Comparison of ENCODE assay signal across 25 mouse cellular contexts in the genomic region with DNA sequence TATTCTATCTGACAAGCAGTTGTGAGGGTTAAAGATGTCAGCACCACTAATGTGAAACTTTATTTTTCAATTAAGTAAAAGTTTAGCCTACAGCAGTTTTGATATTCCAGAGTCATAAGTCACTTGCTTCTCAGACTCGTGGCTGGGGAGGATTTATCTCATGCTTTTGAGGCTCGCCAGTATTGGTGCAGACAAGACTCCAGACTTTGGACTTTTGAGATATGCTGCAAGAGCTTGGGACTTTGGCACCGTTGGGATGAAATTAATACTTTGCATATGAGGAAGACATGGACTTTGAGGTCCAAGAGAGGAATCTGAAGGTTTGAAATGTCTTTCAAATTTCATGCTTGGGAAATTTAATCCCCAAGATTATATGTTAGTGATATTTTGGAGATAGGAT.
DNase-seq lines count a peak whose midpoint lies in the region; ATAC-seq lines count a peak whose summit lies in the region.
"Had no signal": no experiment of that assay in that cellular context is flagged by ENCODE, and none has a peak within 500 bp of the region (broad histone marks: within the 10 kb centered on the region; RNA-seq: fewer than 3 reads in every experiment).

No protein-coding gene starts in this region.

- no peaks in the 10 kb centered on the region for H3K4me1 ChIP-seq in embryonic facial prominence, embryonic 14.5 days (ENCODE audit: control insufficient read depth, insufficient read depth, low read length)
- H3K4me1 ChIP-seq in embryonic facial prominence, embryonic 10.5 days, result no peaks in the 10 kb centered on the region
- H3K4me1 ChIP-seq in kidney, embryonic 16.5 days (ENCODE audit: insufficient read depth, low read length), result no peaks in the 10 kb centered on the region
- H3K4me1 ChIP-seq in intestine, embryonic 16.5 days (ENCODE audit: control insufficient read depth, insufficient read depth, low read length), result no peaks in the 10 kb centered on the region
- H3K4me1 ChIP-seq in midbrain, embryonic 11.5 days (ENCODE audit: control insufficient read depth, insufficient read depth, low read length), result no peaks in the 10 kb centered on the region
- H3K4me1 ChIP-seq: embryonic facial prominence, embryonic 12.5 days; embryonic facial prominence, embryonic 15.5 days; forebrain, embryonic 10.5 days; forebrain, embryonic 12.5 days had no signal

- H3K36me3 ChIP-seq in embryonic facial prominence, embryonic 14.5 days (ENCODE audit: control insufficient read depth, insufficient read depth, low read length), result no peaks in the 10 kb centered on the region
- H3K36me3 ChIP-seq in embryonic facial prominence, embryonic 10.5 days (replicated peaks), result no peaks in the 10 kb centered on the region
- H3K36me3 ChIP-seq in kidney, embryonic 16.5 days (ENCODE audit: insufficient read depth, low read length), result no peaks in the 10 kb centered on the region
- no peaks in the 10 kb centered on the region for H3K36me3 ChIP-seq in intestine, embryonic 16.5 days (ENCODE audit: control insufficient read depth, insufficient read depth, low read length)
- H3K36me3 ChIP-seq in midbrain, embryonic 11.5 days (ENCODE audit: control insufficient read depth, insufficient read depth, low read length), result no peaks in the 10 kb centered on the region
- H3K36me3 ChIP-seq: embryonic facial prominence, embryonic 12.5 days; embryonic facial prominence, embryonic 15.5 days; forebrain, embryonic 10.5 days; forebrain, embryonic 12.5 days had no signal

- DNase-seq in embryonic facial prominence, embryonic 14.5 days (ENCODE audit: low spot score), result peak; percentile 45
- no peak for DNase-seq in embryonic facial prominence, embryonic 10.5 days (ENCODE audit: low spot score)
- peak; percentile 14 for DNase-seq in kidney, adult 9 months
- peak; percentile 11 for DNase-seq in 3T3-L1 (ENCODE audit: low read depth, low spot score)
- no peak for DNase-seq in layer of hippocampus, postnatal 14 days (ENCODE audit: low spot score in 2 of 2)
- DNase-seq in midbrain, embryonic 11.5 days (ENCODE audit: low spot score, missing footprints), result no peak
- DNase-seq: adrenal gland, adult 2 months; adrenal gland, postnatal 10 days; adrenal gland, postnatal 25 days; cerebellum, adult 11 months; cerebellum, adult 18-20 months; cerebellum, adult 8-10 months; cerebellum, adult 9-11 months; cerebellum, postnatal 14 days; cerebellum, postnatal 36 days; embryo, embryonic 11 days had no signal

- H3K4me3 ChIP-seq in embryonic facial prominence, embryonic 14.5 days (ENCODE audit: low read depth, low read length), result no peak overlapping the region
- no peak overlapping the region for H3K4me3 ChIP-seq in embryonic facial prominence, embryonic 10.5 days
- H3K4me3 ChIP-seq in kidney, embryonic 16.5 days (ENCODE audit: low read length), result no peak overlapping the region
- H3K4me3 ChIP-seq in intestine, embryonic 16.5 days (ENCODE audit: low read length), result no peak overlapping the region
- no peak overlapping the region for H3K4me3 ChIP-seq in midbrain, embryonic 11.5 days (ENCODE audit: low read depth, low read length)
- H3K4me3 ChIP-seq: embryonic facial prominence, embryonic 12.5 days; embryonic facial prominence, embryonic 15.5 days; erythroblast, embryonic 14.5 days; forebrain, embryonic 10.5 days; forebrain, embryonic 12.5 days had no signal

- no peak overlapping the region for H3K27ac ChIP-seq in embryonic facial prominence, embryonic 14.5 days (replicated peaks; ENCODE audit: low read depth, low read length)
- H3K27ac ChIP-seq in embryonic facial prominence, embryonic 10.5 days (replicated peaks), result no peak overlapping the region
- no peak overlapping the region for H3K27ac ChIP-seq in kidney, embryonic 16.5 days (ENCODE audit: low read length)
- H3K27ac ChIP-seq in intestine, embryonic 16.5 days (ENCODE audit: low read length), result no peak overlapping the region
- no peak overlapping the region for H3K27ac ChIP-seq in midbrain, embryonic 11.5 days (ENCODE audit: low read depth, low read length)
- H3K27ac ChIP-seq: embryonic facial prominence, embryonic 12.5 days; embryonic facial prominence, embryonic 15.5 days; forebrain, embryonic 10.5 days; forebrain, embryonic 12.5 days had no signal

- 55% methylated on average over 3 of the region's 3 CpGs for WGBS in embryonic facial prominence, embryonic 14.5 days
- WGBS in embryonic facial prominence, embryonic 10.5 days, result 77% methylated on average over 3 of the region's 3 CpGs
- WGBS in kidney, embryonic 16.5 days, result 72% methylated on average over 3 of the region's 3 CpGs
- WGBS in intestine, embryonic 16.5 days, result 48% methylated on average over 3 of the region's 3 CpGs
- 86% methylated on average over 3 of the region's 3 CpGs for WGBS in midbrain, embryonic 11.5 days

- no peak for ATAC-seq in embryonic facial prominence, embryonic 14.5 days (ENCODE audit: low read depth)
- ATAC-seq in kidney, embryonic 16.5 days (ENCODE audit: low FRiP score, low TSS enrichment), result no peak
- peak; percentile 92 for ATAC-seq in intestine, embryonic 16.5 days
- ATAC-seq in midbrain, embryonic 11.5 days (ENCODE audit: low FRiP score), result no peak
- ATAC-seq: forebrain, embryonic 14.5 days; forebrain, embryonic 16.5 days had no signal

- H3K9me3 ChIP-seq in embryonic facial prominence, embryonic 14.5 days (ENCODE audit: control insufficient read depth, low read length), result no peaks in the 10 kb centered on the region
- H3K9me3 ChIP-seq in embryonic facial prominence, embryonic 10.5 days, result no peaks in the 10 kb centered on the region
- no peaks in the 10 kb centered on the region for H3K9me3 ChIP-seq in kidney, embryonic 16.5 days (ENCODE audit: low read length)
- H3K9me3 ChIP-seq in intestine, embryonic 16.5 days (ENCODE audit: control insufficient read depth, low read length), result no peaks in the 10 kb centered on the region
- no peaks in the 10 kb centered on the region for H3K9me3 ChIP-seq in midbrain, embryonic 11.5 days (ENCODE audit: control insufficient read depth, low read length)
- H3K9me3 ChIP-seq: embryonic facial prominence, embryonic 12.5 days; embryonic facial prominence, embryonic 15.5 days; forebrain, embryonic 10.5 days; forebrain, embryonic 12.5 days had no signal

- H3K4me2 ChIP-seq in embryonic facial prominence, embryonic 14.5 days (ENCODE audit: low read depth, low read length), result no peak overlapping the region
- no peak overlapping the region for H3K4me2 ChIP-seq in kidney, embryonic 16.5 days (replicated peaks; ENCODE audit: low read depth, low read length)
- H3K4me2 ChIP-seq in intestine, embryonic 16.5 days (ENCODE audit: low read depth, low read length), result no peak overlapping the region
- H3K4me2 ChIP-seq in midbrain, embryonic 11.5 days, result no peak overlapping the region
- H3K4me2 ChIP-seq: embryonic facial prominence, embryonic 12.5 days; embryonic facial prominence, embryonic 15.5 days; forebrain, embryonic 12.5 days had no signal

- no peak overlapping the region for H3K9ac ChIP-seq in embryonic facial prominence, embryonic 14.5 days (ENCODE audit: low read depth, low read length)
- no peak overlapping the region for H3K9ac ChIP-seq in kidney, embryonic 16.5 days (replicated peaks; ENCODE audit: low read length)
- no peak overlapping the region for H3K9ac ChIP-seq in intestine, embryonic 16.5 days (ENCODE audit: low read depth, low read length)
- no peak overlapping the region for H3K9ac ChIP-seq in midbrain, embryonic 11.5 days (ENCODE audit: low read length)
- H3K9ac ChIP-seq: embryonic facial prominence, embryonic 12.5 days; embryonic facial prominence, embryonic 15.5 days; forebrain, embryonic 12.5 days had no signal

- H3K27me3 ChIP-seq in embryonic facial prominence, embryonic 14.5 days (replicated peaks; ENCODE audit: control insufficient read depth, insufficient read depth, low read length), result no peaks in the 10 kb centered on the region
- H3K27me3 ChIP-seq in embryonic facial prominence, embryonic 10.5 days (replicated peaks; ENCODE audit: low read depth, poor library complexity, severe bottlenecking), result no peaks in the 10 kb centered on the region
- no peaks in the 10 kb centered on the region for H3K27me3 ChIP-seq in kidney, embryonic 16.5 days (ENCODE audit: insufficient read depth, low read length)
- no peaks in the 10 kb centered on the region for H3K27me3 ChIP-seq in intestine, embryonic 16.5 days (replicated peaks; ENCODE audit: control insufficient read depth, insufficient read depth, low read length)
- H3K27me3 ChIP-seq in midbrain, embryonic 11.5 days (ENCODE audit: control insufficient read depth, insufficient read depth, low read length), result no peaks in the 10 kb centered on the region
- H3K27me3 ChIP-seq: embryonic facial prominence, embryonic 12.5 days; embryonic facial prominence, embryonic 15.5 days; forebrain, embryonic 12.5 days had no signal

Comparison
In these comparisons a context has a peak if more than half of its experiments do, and no peak if none do; other contexts are left out.
1. DNase-seq: peak in embryonic facial prominence, embryonic 14.5 days (single experiment), kidney, adult 9 months (single experiment) and 3T3-L1 (single experiment); none in embryonic facial prominence, embryonic 10.5 days (single experiment), layer of hippocampus, postnatal 14 days (0 of 2) and midbrain, embryonic 11.5 days (single experiment).